Mouse (Mus musculus) MEL (cell line): ENCODE results near the gene Hif1an. TPM values are rescaled to one million over a fixed set of nuclear protein-coding genes. Genes with fewer than 3 reads are reported as not detected.

ENCODE experiments used
- DNase-seq: peaks from one replicate; pipeline ENCODE4 v3.0.0; 2011; ENCODE audit warnings: low read depth, low spot score
- H3K27ac ChIP-seq: 2 replicates; pipeline ENCODE4 v1.5.1; 2012; ENCODE audit warnings: low read depth, mild to moderate bottlenecking, control low read depth, low read length, moderate library complexity; ENCODE audit not compliant: control insufficient read depth
- H3K27me3 ChIP-seq, 2 experiments: fragments of 150-350 bp in 1 of 2; sonication (generic) in 1 of 2; 2 replicates each; pipeline ENCODE4 v1.6.1; 2012; ENCODE audit warnings: low read length in 2 of 2, mild to moderate bottlenecking in 2 of 2, improper control_type of control experiment in 1 of 2, moderate library complexity in 1 of 2; ENCODE audit not compliant: insufficient read depth in 2 of 2, control insufficient read depth in 1 of 2
- H3K36me3 ChIP-seq, 2 experiments: 2 replicates each; pipeline ENCODE4 v1.6.1; 2012 to 2014; ENCODE audit warnings: low read length in 2 of 2, improper control_type of control experiment in 1 of 2, inconsistent platforms in 1 of 2, mild to moderate bottlenecking in 1 of 2; ENCODE audit not compliant: insufficient read depth in 2 of 2, control insufficient read depth in 1 of 2
- H3K4me1 ChIP-seq, 2 experiments: fragments of 150-350 bp in 1 of 2; sonication (generic) in 1 of 2; 2 replicates each; pipeline ENCODE4 v1.6.1; 2012; ENCODE audit warnings: low read length in 2 of 2, improper control_type of control experiment in 1 of 2, mild to moderate bottlenecking in 1 of 2; ENCODE audit not compliant: insufficient read depth in 2 of 2, control insufficient read depth in 1 of 2
- H3K4me3 ChIP-seq, 2 experiments: fragments of 150-350 bp in 1 of 2; sonication (generic) in 1 of 2; 2 replicates each; pipeline ENCODE4 v1.5.1; 2012; ENCODE audit warnings: low read depth in 2 of 2, low read length in 2 of 2, mild to moderate bottlenecking in 2 of 2, moderate library complexity in 2 of 2, control low read depth in 1 of 2, improper control_type of control experiment in 1 of 2; ENCODE audit not compliant: control insufficient read depth in 1 of 2, insufficient read depth in 1 of 2
- H3K79me2 ChIP-seq: 2 replicates; pipeline ENCODE4 v1.6.1; 2012; ENCODE audit warnings: mild to moderate bottlenecking, low read length, moderate library complexity; ENCODE audit not compliant: control insufficient read depth, poor library complexity, insufficient read depth
- H3K9ac ChIP-seq: 2 replicates; pipeline ENCODE4 v1.6.1; 2012; ENCODE audit warnings: low read depth, mild to moderate bottlenecking, control low read depth, low read length, moderate library complexity; ENCODE audit not compliant: control insufficient read depth, poor library complexity, severe bottlenecking
- H3K9me3 ChIP-seq: fragments of 150-350 bp; sonication (generic); replicated peaks from 2 replicates; pipeline ENCODE4 v1.6.1; 2012; ENCODE audit warnings: mild to moderate bottlenecking, low read length, improper control_type of control experiment, moderate library complexity; ENCODE audit not compliant: insufficient read depth
- CHD2 ChIP-seq: IDR thresholded peaks from 2 replicates; pipeline ENCODE4 v1.6.1; 2011; ENCODE audit warnings: low read length, improper control_type of control experiment
- E2F4 ChIP-seq: IDR thresholded peaks from 2 replicates; pipeline ENCODE4 v1.6.1; 2011; ENCODE audit warnings: low read depth, low read length, improper control_type of control experiment, borderline replicate concordance
- EP300 ChIP-seq, 2 experiments: IDR thresholded peaks; 2 replicates each; pipeline ENCODE4 v1.6.1; 2011; ENCODE audit warnings: improper control_type of control experiment in 2 of 2, low read length in 2 of 2, low read depth in 1 of 2, mild to moderate bottlenecking in 1 of 2
- ETS1 ChIP-seq: IDR thresholded peaks from 2 replicates; pipeline ENCODE4 v1.6.1; 2012; ENCODE audit warnings: low read depth, mild to moderate bottlenecking, inconsistent platforms, low read length, improper control_type of control experiment, moderate library complexity
- GABPA ChIP-seq: IDR thresholded peaks from 2 replicates; pipeline ENCODE4 v1.6.1; 2012; ENCODE audit warnings: low read depth, mild to moderate bottlenecking, inconsistent platforms, low read length, improper control_type of control experiment, moderate library complexity
- GATA1 ChIP-seq: IDR thresholded peaks from 2 replicates; pipeline ENCODE4 v1.6.1; 2011; ENCODE audit warnings: low read depth, low read length, improper control_type of control experiment
- JUND ChIP-seq: IDR thresholded peaks from 2 replicates; pipeline ENCODE4 v1.6.1; 2011; ENCODE audit warnings: low read depth, mild to moderate bottlenecking, improper control_type of control experiment, low read length
- MAFK ChIP-seq: IDR thresholded peaks from 2 replicates; pipeline ENCODE4 v1.6.1; 2011; ENCODE audit warnings: low read depth, mild to moderate bottlenecking, low read length, improper control_type of control experiment, borderline replicate concordance
- MAX ChIP-seq: IDR thresholded peaks from 2 replicates; pipeline ENCODE4 v1.6.1; 2011; ENCODE audit warnings: low read length, improper control_type of control experiment
- MAZ ChIP-seq: IDR thresholded peaks from 2 replicates; pipeline ENCODE4 v1.6.1; 2012; ENCODE audit warnings: low read depth, mild to moderate bottlenecking, inconsistent platforms, low read length, improper control_type of control experiment
- MEF2A ChIP-seq: IDR thresholded peaks from 2 replicates; pipeline ENCODE4 v1.6.1; 2014; ENCODE audit warnings: low read depth, mild to moderate bottlenecking, inconsistent platforms, low read length, improper control_type of control experiment; ENCODE audit not compliant: poor library complexity, insufficient replicate concordance, severe bottlenecking; ENCODE audit errors: extremely low read depth
- MXI1 ChIP-seq: IDR thresholded peaks from 2 replicates; pipeline ENCODE4 v1.6.1; 2011; ENCODE audit warnings: mild to moderate bottlenecking, low read depth, low read length, improper control_type of control experiment
- MYB ChIP-seq: IDR thresholded peaks from 2 replicates; pipeline ENCODE4 v1.6.1; 2011; ENCODE audit warnings: mild to moderate bottlenecking, low read depth, low read length, improper control_type of control experiment
- MYC ChIP-seq: IDR thresholded peaks from 2 replicates; pipeline ENCODE4 v1.6.1; 2011; ENCODE audit warnings: low read depth, mild to moderate bottlenecking, low read length, improper control_type of control experiment, moderate library complexity
- NRF1 ChIP-seq: IDR thresholded peaks from 2 replicates; pipeline ENCODE4 v1.6.1; 2014; ENCODE audit warnings: low read depth, mild to moderate bottlenecking, inconsistent platforms, low read length, improper control_type of control experiment, moderate library complexity; ENCODE audit not compliant: poor library complexity, insufficient read depth, severe bottlenecking
- POLR2AphosphoS2 ChIP-seq: IDR thresholded peaks from 2 replicates; pipeline ENCODE4 v1.6.1; 2011; ENCODE audit warnings: low read length, improper control_type of control experiment
- POLR2AphosphoS5 ChIP-seq: IDR thresholded peaks from 2 replicates; pipeline ENCODE4 v1.6.1; 2012; ENCODE audit warnings: low read depth, borderline replicate concordance, mild to moderate bottlenecking, inconsistent platforms, low read length, moderate library complexity, mixed read lengths
- RAD21 ChIP-seq: IDR thresholded peaks from 2 replicates; pipeline ENCODE4 v1.6.1; 2011; ENCODE audit warnings: mild to moderate bottlenecking, low read depth, low read length, improper control_type of control experiment
- RCOR1 ChIP-seq: IDR thresholded peaks from 2 replicates; pipeline ENCODE4 v1.6.1; 2012; ENCODE audit warnings: low read depth, mild to moderate bottlenecking, inconsistent platforms, low read length, improper control_type of control experiment
- TBP ChIP-seq: IDR thresholded peaks from 2 replicates; pipeline ENCODE4 v1.8.0; 2011; ENCODE audit warnings: low read depth, low read length, improper control_type of control experiment
- UBTF ChIP-seq: IDR thresholded peaks from 2 replicates; pipeline ENCODE4 v1.6.1; 2012; ENCODE audit warnings: low read depth, mild to moderate bottlenecking, inconsistent platforms, low read length, improper control_type of control experiment, moderate library complexity, borderline replicate concordance; ENCODE audit not compliant: insufficient read depth
- USF1 ChIP-seq: IDR thresholded peaks from 2 replicates; pipeline ENCODE4 v1.6.1; 2014; ENCODE audit warnings: low read depth, mild to moderate bottlenecking, inconsistent platforms, low read length, improper control_type of control experiment, moderate library complexity
- ZNF384 ChIP-seq: IDR thresholded peaks from 2 replicates; pipeline ENCODE4 v1.6.1; 2012; ENCODE audit warnings: low read depth, mild to moderate bottlenecking, inconsistent platforms, low read length, improper control_type of control experiment
- polyA plus RNA-seq, 2 experiments: library from polyadenylated mRNA; stranded (reverse) in 1 of 2; unstranded in 1 of 2; fragments of >175 nt in 1 of 2; fragments of >200 nt in 1 of 2; gene quantifications; 2 replicates each; pipeline versions ENCODE4 v1.2.1 to v1.2.4; 2012; ENCODE audit warnings: low replicate concordance in 2 of 2, low read depth in 1 of 2; ENCODE audit not compliant: insufficient read length in 2 of 2, insufficient read depth in 1 of 2, missing spikeins in 1 of 2
- total RNA-seq: library from RNA; depleted of rRNA; stranded (reverse); fragments of 300-350 nt; gene quantifications from 2 replicates; pipeline ENCODE4 v1.2.3, GENCODE M21; 2012

Hif1an gene
- total and polyA plus RNA-seq, 3 experiments, result 16.9 to 54.5 (median 36.1) TPM

- H3K4me1 ChIP-seq, result no peaks in the 10 kb centered on the region
- no peaks in the 10 kb centered on the region for H3K9me3 ChIP-seq
- no peak for DNase-seq
- H3K27ac ChIP-seq, result no peak overlapping the region
- no peaks in the 10 kb centered on the region; a peak in 2 of 4 replicates for H3K27me3 ChIP-seq
- TF ChIP-seq USF1, result no peak
- TF ChIP-seq ETS1, result no peak
- no peak for TF ChIP-seq JUND
- no peak for TF ChIP-seq MAZ
- TF ChIP-seq MYC, result no peak
- no peak for TF ChIP-seq MYB
- TF ChIP-seq ZNF384, result no peak
- no peak for TF ChIP-seq GATA1
- no peak for TF ChIP-seq RCOR1
- TF ChIP-seq EP300 (IDR thresholded peaks at IDR 0.05; ENCODE audit: low read depth in 1 of 2, low read length in 2 of 2), result no peak
- TF ChIP-seq POLR2AphosphoS5, result no peak
- no peak for TF ChIP-seq UBTF
- no peak for TF ChIP-seq GABPA
- TF ChIP-seq RAD21, result no peak
- no peak for TF ChIP-seq NRF1
- TF ChIP-seq POLR2AphosphoS2, result no peak
- no peak for TF ChIP-seq CHD2
- H3K79me2 ChIP-seq, result no peaks in the 10 kb centered on the region
- no peaks in the 10 kb centered on the region for H3K36me3 ChIP-seq
- no peak overlapping the region for H3K4me3 ChIP-seq
- no peak overlapping the region for H3K9ac ChIP-seq
Measured at GRCm38 (mm10) chr19:44589591-44590223, 27.1 kb downstream of the Hif1an start.

GRCm38 (mm10) chr19:44590992-44591391 is 28.3 kb downstream of the Hif1an start:
- no peaks in the 10 kb centered on the region for H3K36me3 ChIP-seq
- no peak for TF ChIP-seq RAD21
- no peak for TF ChIP-seq MXI1
- TF ChIP-seq MYC, result no peak
- no peak for TF ChIP-seq GATA1
- no peak for TF ChIP-seq MAX
- TF ChIP-seq TBP, result no peak
- no peak for TF ChIP-seq E2F4
- TF ChIP-seq GABPA, result no peak
- TF ChIP-seq MAFK, result no peak
- TF ChIP-seq MEF2A, result no peak
- TF ChIP-seq JUND, result no peak
- TF ChIP-seq ZNF384, result no peak
- TF ChIP-seq ETS1, result no peak
- TF ChIP-seq USF1, result no peak
- H3K4me1 ChIP-seq, result no peaks in the 10 kb centered on the region
- DNase-seq, result no peak
- H3K27me3 ChIP-seq, result no peaks in the 10 kb centered on the region; a peak in 2 of 4 replicates
- no peak overlapping the region for H3K9ac ChIP-seq
- H3K27ac ChIP-seq, result no peak overlapping the region
- no peaks in the 10 kb centered on the region for H3K9me3 ChIP-seq
- H3K4me3 ChIP-seq, result no peak overlapping the region
- no peaks in the 10 kb centered on the region for H3K79me2 ChIP-seq
